Mouse (Mus musculus) liver, embryonic 12.5 days (tissue): ENCODE measurements around the gene Sobp. TPM values are rescaled to one million over a fixed set of nuclear protein-coding genes. Genes with fewer than 3 reads are reported as not detected.

ENCODE experiments used
- ATAC-seq: fragments of 200-750 bp; cut with Nextera tagmentation; 2 replicates; pipeline ENCODE4 v1.8.0; 2017; ENCODE audit warnings: moderate number of reproducible peaks, mild to moderate bottlenecking, moderate library complexity
- H3K27ac ChIP-seq: fragments of 300-500 bp; sonication (generic); 2 replicates; pipeline ENCODE4 v1.5.1; 2016; ENCODE audit warnings: mild to moderate bottlenecking
- H3K27me3 ChIP-seq: fragments of 300-500 bp; sonication (generic); replicated peaks from 2 replicates; pipeline ENCODE4 v1.6.1; 2016; ENCODE audit warnings: mild to moderate bottlenecking, moderate library complexity
- H3K36me3 ChIP-seq: fragments of 300-500 bp; sonication (generic); 2 replicates; pipeline ENCODE4 v1.6.1; 2016; ENCODE audit warnings: mild to moderate bottlenecking, moderate library complexity
- H3K4me1 ChIP-seq: fragments of 300-500 bp; sonication (generic); 2 replicates; pipeline ENCODE4 v1.6.1; 2016
- H3K4me2 ChIP-seq: fragments of 300-500 bp; sonication (generic); 2 replicates; pipeline ENCODE4 v1.6.1; 2016; ENCODE audit warnings: mild to moderate bottlenecking, moderate library complexity
- H3K4me3 ChIP-seq: fragments of 300-500 bp; sonication (generic); 2 replicates; pipeline ENCODE4 v1.5.1; 2016; ENCODE audit warnings: mild to moderate bottlenecking, moderate library complexity
- H3K9ac ChIP-seq: fragments of 300-500 bp; sonication (generic); 2 replicates; pipeline ENCODE4 v1.6.1; 2016; ENCODE audit warnings: mild to moderate bottlenecking, moderate library complexity
- H3K9me3 ChIP-seq: fragments of 300-500 bp; sonication (generic); replicated peaks from 2 replicates; pipeline ENCODE4 v1.6.1; 2016; ENCODE audit warnings: mild to moderate bottlenecking, moderate library complexity
- WGBS: fragments of 180-500 bp; shearing (Covaris S2); methylation state at CpG from one replicate; pipeline ENCODE4 v1.1.7; 2016; ENCODE audit not compliant: insufficient replicate concordance; 5-methylcytosine and 5-hydroxymethylcytosine counted together
- polyA plus RNA-seq: library from polyadenylated mRNA; unstranded; fragments of >200 nt; fragmentation: Nextera tagmentation; extraction: Ambion mirVana; gene quantifications from 2 replicates; pipeline ENCODE4 v1.2.1, GENCODE M21; 2016

Gene Sobp
- polyA plus RNA-seq, 1 experiment from 2014 or later, result 0.04 TPM

DNA sequence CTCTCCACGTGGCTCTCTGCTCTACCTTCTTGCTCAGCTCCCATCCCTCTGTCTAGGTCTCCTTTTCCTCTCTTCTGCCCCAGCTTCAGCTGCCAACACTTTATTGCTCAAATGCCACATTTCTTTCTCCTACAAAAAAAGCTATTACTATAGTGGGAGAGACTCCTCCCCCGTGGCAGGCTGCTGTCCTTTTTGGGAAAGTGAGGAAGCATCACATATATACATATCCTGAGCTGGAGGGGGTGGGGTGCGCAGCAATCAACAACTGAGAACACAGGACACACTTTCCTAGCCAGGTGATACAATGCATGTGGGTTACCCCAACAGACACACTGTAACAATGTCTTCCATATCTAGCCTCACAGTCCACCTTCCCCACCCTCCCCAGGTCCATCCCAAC lies 196.0 kb downstream of the Sobp start:
- Histone ChIP-seq H3K9ac (no peak overlapping the region), H3K27me3 (peaks cover 41% of the 10 kb centered on the region), H3K27ac (no peak overlapping the region), H3K4me1 (no peaks in the 10 kb centered on the region), H3K4me2 (no peak overlapping the region), H3K9me3 (no peaks in the 10 kb centered on the region), H3K4me3 (no peak overlapping the region), H3K36me3 (no peaks in the 10 kb centered on the region)
- WGBS, result 56% methylated on average over 3 of the region's 3 CpGs
- no peak for ATAC-seq

GRCm38 (mm10) chr10:42976577-42976976 lies 197.8 kb downstream of the Sobp start:
- Histone ChIP-seq H3K4me3 (no peak overlapping the region), H3K9me3 (no peaks in the 10 kb centered on the region), H3K4me1 (peaks cover 6% of the 10 kb centered on the region; the same call in 1 of the 2 replicates), H3K36me3 (no peaks in the 10 kb centered on the region), H3K4me2 (no peak overlapping the region), H3K9ac (no peak overlapping the region), H3K27ac (no peak overlapping the region), H3K27me3 (peaks cover 36% of the 10 kb centered on the region)
- 67% methylated on average over 6 of the region's 6 CpGs for WGBS
- no peak for ATAC-seq

DNA sequence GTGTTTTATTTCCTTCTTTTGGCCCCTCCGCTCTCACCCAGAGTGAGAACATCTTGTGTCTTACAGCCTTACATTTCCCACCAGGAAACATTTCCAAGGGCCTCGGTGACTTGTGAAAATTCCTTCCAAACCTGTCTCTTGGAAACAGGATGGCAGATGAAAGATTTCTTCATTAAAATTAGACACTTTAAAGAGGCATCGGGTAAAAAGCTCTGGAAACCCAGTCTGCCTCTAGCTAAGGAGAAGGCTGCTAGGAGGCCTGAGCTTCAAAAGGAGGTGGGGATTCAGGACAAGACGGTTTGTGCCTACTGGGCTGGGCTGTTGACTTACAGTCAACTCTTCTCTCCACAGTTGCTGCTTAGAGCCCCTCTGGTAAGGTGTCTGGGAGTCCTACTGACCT lies 200.8 kb downstream of the Sobp start:
- Histone ChIP-seq H3K9ac (no peak overlapping the region), H3K36me3 (no peaks in the 10 kb centered on the region), H3K4me1 (peaks cover 6% of the 10 kb centered on the region; the same call in 1 of the 2 replicates), H3K27ac (no peak overlapping the region), H3K27me3 (peaks cover 29% of the 10 kb centered on the region), H3K4me2 (no peak overlapping the region), H3K4me3 (no peak overlapping the region), H3K9me3 (no peaks in the 10 kb centered on the region)
- ATAC-seq, result no peak
- WGBS, result 63% methylated on average over 4 of the region's 4 CpGs

GRCm38 (mm10) chr10:42972504-42973172 lies 201.7 kb downstream of the Sobp start:
- H3K4me2 ChIP-seq, result peak overlapping the region; percentile 41
- peaks cover 6% of the 10 kb centered on the region; the same call in 1 of the 2 replicates for H3K4me1 ChIP-seq
- no peak overlapping the region for H3K27ac ChIP-seq
- no peak overlapping the region for H3K4me3 ChIP-seq
- no peak for ATAC-seq
- WGBS, result 19% methylated on average over 18 of the region's 18 CpGs
- peaks cover 33% of the 10 kb centered on the region for H3K27me3 ChIP-seq
- H3K36me3 ChIP-seq, result no peaks in the 10 kb centered on the region
- no peaks in the 10 kb centered on the region for H3K9me3 ChIP-seq
- H3K9ac ChIP-seq, result no peak overlapping the region

GRCm38 (mm10) chr10:42968332-42968731 lies 206.0 kb downstream of the Sobp start:
- Histone ChIP-seq H3K27me3 (peaks cover 14% of the 10 kb centered on the region; the same call in 1 of the 2 replicates), H3K9me3 (no peaks in the 10 kb centered on the region), H3K9ac (no peak overlapping the region), H3K36me3 (no peaks in the 10 kb centered on the region), H3K27ac (no peak overlapping the region), H3K4me2 (no peak overlapping the region), H3K4me1 (peaks cover 6% of the 10 kb centered on the region; the same call in 1 of the 2 replicates), H3K4me3 (no peak overlapping the region)
- WGBS, result 10% methylated on average over 2 of the region's 2 CpGs
- ATAC-seq, result no peak

- ATAC-seq, result no peak
- H3K36me3 ChIP-seq, result no peaks in the 10 kb centered on the region
Observed at GRCm38 (mm10) chr10:42963061-42963460, 211.3 kb downstream of the Sobp start.

DNA sequence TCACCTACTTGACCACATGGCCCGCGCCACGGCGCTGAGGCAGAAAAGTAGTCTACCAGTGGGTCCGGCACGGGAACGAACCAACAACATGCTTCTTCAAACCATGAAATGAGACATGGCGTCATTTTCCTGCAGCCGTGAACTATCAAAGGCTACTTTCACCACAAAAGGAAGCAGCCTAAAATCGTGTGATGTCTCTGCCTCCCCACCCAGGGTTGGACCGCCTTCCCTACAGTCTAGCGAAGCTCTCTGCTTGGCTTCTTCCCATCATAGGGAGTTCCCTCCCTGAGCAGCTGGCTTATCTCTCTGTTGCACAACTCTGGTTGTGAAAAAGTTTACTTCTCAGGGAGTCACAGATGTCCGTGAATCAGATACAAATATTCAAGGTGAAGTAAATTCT lies 211.7 kb downstream of the Sobp start:
- Histone ChIP-seq H3K36me3 (no peaks in the 10 kb centered on the region), H3K9me3 (no peaks in the 10 kb centered on the region), H3K9ac (no peak overlapping the region), H3K4me2 (peak overlapping the region; percentile 35), H3K27me3 (peaks cover 18% of the 10 kb centered on the region; the same call in 1 of the 2 replicates), H3K27ac (no peak overlapping the region), H3K4me3 (no peak overlapping the region), H3K4me1 (peaks cover 17% of the 10 kb centered on the region)
- WGBS, result 50% methylated on average over 13 of the region's 13 CpGs
- ATAC-seq, result 0 out of 2 replicates have a peak, but pooled peaks have one; percentile 52

More at GRCm38 (mm10) chr10:42963061-42963460, 211.3 kb downstream of the Sobp start:
- no peak overlapping the region for H3K27ac ChIP-seq
- 73% methylated on average over 2 of the region's 2 CpGs for WGBS
- H3K4me1 ChIP-seq, result peaks cover 14% of the 10 kb centered on the region
- no peak overlapping the region for H3K4me3 ChIP-seq
- no peak overlapping the region for H3K9ac ChIP-seq
- no peaks in the 10 kb centered on the region for H3K9me3 ChIP-seq
- peaks cover 14% of the 10 kb centered on the region; the same call in 1 of the 2 replicates for H3K27me3 ChIP-seq
- H3K4me2 ChIP-seq, result no peak overlapping the region

DNA sequence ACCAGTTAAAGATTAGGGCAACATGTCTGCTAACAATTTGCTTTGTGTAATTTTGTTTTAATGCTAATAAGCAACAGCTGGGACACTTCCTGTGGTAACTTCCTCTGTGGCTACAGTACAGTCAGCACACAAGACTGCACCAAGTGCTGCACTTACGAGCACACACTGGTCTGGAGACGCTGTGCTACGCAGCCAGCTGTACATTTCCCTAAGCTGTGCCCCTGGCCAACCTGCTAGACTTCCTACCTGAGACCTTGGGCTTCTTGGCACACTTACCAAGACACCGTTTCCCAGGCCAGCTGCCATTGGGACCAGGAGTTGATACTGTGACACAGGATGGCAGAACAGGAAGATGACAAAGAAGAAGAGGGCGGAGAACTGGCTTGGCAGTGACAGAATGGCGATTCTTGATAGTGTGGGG lies 212.1 kb downstream of the Sobp start:
- no peak for ATAC-seq
- Histone ChIP-seq H3K4me1 (peaks cover 20% of the 10 kb centered on the region), H3K4me3 (no peak overlapping the region), H3K27ac (no peak overlapping the region), H3K9ac (no peak overlapping the region), H3K27me3 (peaks cover 18% of the 10 kb centered on the region; the same call in 1 of the 2 replicates), H3K4me2 (peak overlapping the region; percentile 35), H3K36me3 (no peaks in the 10 kb centered on the region), H3K9me3 (no peaks in the 10 kb centered on the region)
- 44% methylated on average over 6 of the region's 6 CpGs for WGBS

DNA sequence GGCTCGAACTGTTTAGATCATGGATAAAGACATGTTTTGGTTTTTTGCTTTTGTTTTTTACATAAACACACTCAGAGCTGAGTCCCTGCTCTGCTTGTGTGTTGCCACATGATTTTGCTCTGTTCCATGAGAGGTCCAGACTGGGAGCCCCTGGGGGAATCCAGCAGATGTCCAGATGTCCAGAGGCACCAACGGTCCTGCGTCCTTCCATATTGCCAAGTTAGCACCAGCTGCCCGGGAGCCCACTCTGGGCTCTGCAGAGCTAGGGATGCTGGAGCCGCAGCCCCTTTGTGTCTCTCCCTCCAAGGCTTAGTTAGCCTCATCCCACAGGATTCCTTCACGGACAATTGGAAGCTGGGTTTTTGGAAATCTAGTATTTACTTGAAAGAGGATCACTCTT lies 212.6 kb downstream of the Sobp start:
- H3K4me1 ChIP-seq, result peaks cover 20% of the 10 kb centered on the region
- no peak overlapping the region for H3K9ac ChIP-seq
- no peak overlapping the region for H3K4me3 ChIP-seq
- no peak overlapping the region for H3K27ac ChIP-seq
- H3K36me3 ChIP-seq, result no peaks in the 10 kb centered on the region
- H3K9me3 ChIP-seq, result no peaks in the 10 kb centered on the region
- H3K27me3 ChIP-seq, result peaks cover 22% of the 10 kb centered on the region; the same call in 1 of the 2 replicates
- no peak for ATAC-seq
- no peak overlapping the region for H3K4me2 ChIP-seq
- 61% methylated on average over 6 of the region's 6 CpGs for WGBS

DNA sequence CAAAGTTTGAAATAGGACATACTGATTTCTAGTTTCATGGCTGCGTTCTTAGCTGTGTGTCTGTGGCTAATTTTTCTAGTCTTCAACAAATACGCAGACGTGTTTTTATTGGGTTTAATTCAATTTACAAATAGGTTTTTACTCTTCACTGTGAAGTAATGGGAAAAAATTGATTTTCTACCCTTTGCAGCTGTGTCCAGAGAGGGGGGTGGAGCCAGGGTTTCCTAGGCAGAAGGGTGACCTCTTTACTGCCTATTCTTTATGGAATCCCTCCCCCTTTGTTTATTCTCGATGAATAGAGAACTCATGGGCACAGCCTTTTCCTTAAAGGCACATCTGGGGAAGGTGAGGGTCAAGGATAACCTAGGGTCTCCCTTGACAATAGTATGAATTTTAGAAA lies 215.6 kb downstream of the Sobp start:
- peak overlapping the region; percentile 56; the same call in 1 of the 2 replicates for H3K4me2 ChIP-seq
- H3K27me3 ChIP-seq, result peaks cover 46% of the 10 kb centered on the region
- WGBS, result 61% methylated on average over 4 of the region's 4 CpGs
- no peaks in the 10 kb centered on the region for H3K9me3 ChIP-seq
- H3K36me3 ChIP-seq, result no peaks in the 10 kb centered on the region
- ATAC-seq, result no peak
- H3K27ac ChIP-seq, result no peak overlapping the region
- no peak overlapping the region for H3K9ac ChIP-seq
- peaks cover 20% of the 10 kb centered on the region for H3K4me1 ChIP-seq
- H3K4me3 ChIP-seq, result no peak overlapping the region

GRCm38 (mm10) chr10:42957881-42958651 lies 216.3 kb downstream of the Sobp start:
- H3K4me3 ChIP-seq, result peak overlapping the region; percentile 35

DNA sequence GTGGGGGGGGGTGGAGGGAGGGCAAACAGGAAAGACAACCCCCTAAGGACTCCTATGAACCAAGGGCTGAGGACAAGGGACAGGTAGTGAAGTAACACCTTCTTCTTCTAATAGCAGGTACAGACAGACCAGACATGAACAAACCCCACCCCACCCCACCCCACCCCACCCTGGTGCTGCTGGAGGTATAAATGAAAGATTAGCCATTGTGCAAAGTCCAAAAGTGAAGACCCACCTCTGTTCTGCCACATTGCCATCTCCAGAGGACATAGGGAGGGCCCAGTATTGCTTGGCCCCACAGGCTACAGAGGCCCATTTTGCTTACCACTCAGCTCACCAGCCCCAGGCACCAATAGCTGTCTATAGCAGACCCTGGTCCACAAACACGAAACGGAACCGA lies 219.1 kb downstream of the Sobp start:
- peaks cover 75% of the 10 kb centered on the region for H3K27me3 ChIP-seq
- no peaks in the 10 kb centered on the region for H3K36me3 ChIP-seq
- no peak overlapping the region for H3K27ac ChIP-seq
- no peak overlapping the region for H3K4me2 ChIP-seq
- no peak overlapping the region for H3K9ac ChIP-seq
- H3K9me3 ChIP-seq, result no peaks in the 10 kb centered on the region
- ATAC-seq, result no peak
- H3K4me3 ChIP-seq, result no peak overlapping the region
- H3K4me1 ChIP-seq, result peaks cover 9% of the 10 kb centered on the region; the same call in 1 of the 2 replicates
- WGBS, result 89% methylated on average over 3 of the region's 3 CpGs

More at GRCm38 (mm10) chr10:42957881-42958651, 216.3 kb downstream of the Sobp start:
- peaks cover 19% of the 10 kb centered on the region for H3K4me1 ChIP-seq
- H3K9ac ChIP-seq, result no peak overlapping the region
- 7% methylated on average over 21 of the region's 21 CpGs for WGBS
- peaks cover 53% of the 10 kb centered on the region for H3K27me3 ChIP-seq
- H3K27ac ChIP-seq, result no peak overlapping the region
- no peaks in the 10 kb centered on the region for H3K36me3 ChIP-seq
- ATAC-seq, result no peak
- peak overlapping the region; percentile 56 for H3K4me2 ChIP-seq
- no peaks in the 10 kb centered on the region for H3K9me3 ChIP-seq
